Mouse (Mus musculus): ENCODE results near the gene Resp18.

Gene Resp18

DNA sequence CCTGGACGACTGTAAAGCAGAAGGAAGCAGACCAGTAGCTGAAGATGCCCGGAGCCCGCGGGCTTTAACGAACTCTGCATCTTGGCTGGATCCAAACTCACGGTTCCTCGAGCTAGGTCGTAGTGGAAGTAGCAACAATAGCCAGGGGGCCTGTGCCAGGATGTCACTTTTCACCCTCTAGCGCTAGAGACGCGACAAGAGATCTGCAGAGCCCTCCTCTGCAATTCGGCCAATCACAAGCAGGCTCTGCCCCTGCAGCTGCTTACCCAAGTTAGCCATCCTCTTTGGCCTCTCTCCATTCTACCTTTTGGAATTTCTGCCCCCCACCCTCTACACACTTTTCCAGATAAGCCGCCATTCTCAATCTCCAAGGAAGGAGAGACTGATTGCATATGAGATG lies at the start of gene Resp18:
Resp18 (minus strand) TSS at position 188 of the 400 bp plus-strand sequence.
- DNase-seq (ENCODE audit: low read depth, low spot score), result no peak

DNA sequence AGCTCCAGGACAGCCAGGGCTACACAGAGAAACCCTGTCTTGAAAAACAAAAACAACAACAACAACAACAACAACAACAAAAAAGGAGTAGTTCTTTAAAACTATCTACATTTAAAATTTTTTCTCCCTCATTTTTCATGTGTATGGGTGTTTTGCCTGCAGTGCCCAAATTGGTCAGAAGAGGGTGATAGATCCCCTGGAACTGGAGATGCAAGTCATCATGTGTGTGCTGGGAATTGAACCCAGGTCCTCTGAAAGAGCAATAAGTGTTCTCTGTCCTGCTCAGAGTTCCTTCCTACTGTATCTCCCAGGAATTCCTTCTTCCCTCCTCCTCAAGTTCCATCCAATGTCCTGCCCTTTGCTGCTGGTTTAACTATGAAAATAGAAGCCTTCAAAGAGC lies 49.2 kb upstream of the Resp18 start:
- DNase-seq (ENCODE audit: low read depth, low spot score), result no peak

DNA sequence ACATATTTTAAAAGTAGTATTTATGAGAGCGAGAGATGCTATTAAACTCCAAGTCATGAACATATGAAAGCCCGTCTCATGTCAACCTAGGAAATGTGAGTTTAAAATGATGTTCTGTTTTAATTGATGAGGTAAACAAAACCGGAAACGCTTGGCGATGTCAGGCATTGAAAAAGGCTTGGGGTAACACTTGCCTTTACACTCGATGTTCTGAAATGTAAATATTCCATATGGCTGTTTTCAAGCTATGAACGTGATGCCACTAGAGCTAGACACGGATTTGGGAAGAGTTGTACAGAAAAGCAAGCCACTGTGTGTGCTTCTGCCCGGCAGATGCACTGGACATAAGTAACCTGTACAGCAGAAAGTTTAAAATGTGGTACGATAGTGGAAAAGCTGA lies 41.0 kb upstream of the Resp18 start:
- no peak for DNase-seq (ENCODE audit: low read depth, low spot score)

DNA sequence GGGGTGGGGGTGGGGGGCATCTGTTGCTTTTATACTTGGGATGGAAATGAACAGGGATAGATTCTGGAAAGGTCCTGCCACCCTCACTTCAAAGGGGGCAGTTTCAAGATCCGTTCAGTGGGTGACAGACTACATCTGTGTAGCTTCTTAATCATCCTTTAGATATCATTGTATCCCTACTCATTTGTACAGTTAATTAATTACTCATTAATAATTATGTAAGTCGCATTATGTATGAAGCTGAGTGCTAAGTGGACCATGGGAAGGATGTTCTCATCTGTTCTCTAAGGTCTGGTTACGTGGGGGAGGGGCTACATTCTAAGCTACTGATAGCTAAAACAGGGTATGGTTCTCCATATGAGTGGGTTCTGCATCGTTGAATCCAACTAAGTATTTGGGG lies 40.5 kb upstream of the Resp18 start:
- DNase-seq (ENCODE audit: low read depth, low spot score), result no peak

DNA sequence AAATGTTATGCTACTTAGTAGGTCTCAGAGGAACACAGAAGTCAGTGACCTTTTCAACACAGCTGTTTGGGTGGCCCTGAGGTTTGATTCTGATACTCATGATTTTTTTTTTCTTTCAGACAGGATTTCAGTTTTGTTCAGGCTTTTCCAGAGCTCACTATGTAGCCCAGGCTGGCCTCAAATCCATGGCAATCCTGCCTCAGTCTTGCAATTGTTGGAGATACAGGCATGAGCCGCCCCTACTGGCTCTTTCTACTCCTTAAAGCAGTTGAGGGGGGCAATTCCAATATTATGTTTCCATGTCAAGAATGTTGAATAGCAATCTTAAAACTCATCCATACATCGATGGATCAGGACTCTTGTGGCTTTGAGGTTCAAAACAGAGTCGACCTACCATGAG lies 40.1 kb upstream of the Resp18 start:
- DNase-seq (ENCODE audit: low read depth, low spot score), result no peak

DNA sequence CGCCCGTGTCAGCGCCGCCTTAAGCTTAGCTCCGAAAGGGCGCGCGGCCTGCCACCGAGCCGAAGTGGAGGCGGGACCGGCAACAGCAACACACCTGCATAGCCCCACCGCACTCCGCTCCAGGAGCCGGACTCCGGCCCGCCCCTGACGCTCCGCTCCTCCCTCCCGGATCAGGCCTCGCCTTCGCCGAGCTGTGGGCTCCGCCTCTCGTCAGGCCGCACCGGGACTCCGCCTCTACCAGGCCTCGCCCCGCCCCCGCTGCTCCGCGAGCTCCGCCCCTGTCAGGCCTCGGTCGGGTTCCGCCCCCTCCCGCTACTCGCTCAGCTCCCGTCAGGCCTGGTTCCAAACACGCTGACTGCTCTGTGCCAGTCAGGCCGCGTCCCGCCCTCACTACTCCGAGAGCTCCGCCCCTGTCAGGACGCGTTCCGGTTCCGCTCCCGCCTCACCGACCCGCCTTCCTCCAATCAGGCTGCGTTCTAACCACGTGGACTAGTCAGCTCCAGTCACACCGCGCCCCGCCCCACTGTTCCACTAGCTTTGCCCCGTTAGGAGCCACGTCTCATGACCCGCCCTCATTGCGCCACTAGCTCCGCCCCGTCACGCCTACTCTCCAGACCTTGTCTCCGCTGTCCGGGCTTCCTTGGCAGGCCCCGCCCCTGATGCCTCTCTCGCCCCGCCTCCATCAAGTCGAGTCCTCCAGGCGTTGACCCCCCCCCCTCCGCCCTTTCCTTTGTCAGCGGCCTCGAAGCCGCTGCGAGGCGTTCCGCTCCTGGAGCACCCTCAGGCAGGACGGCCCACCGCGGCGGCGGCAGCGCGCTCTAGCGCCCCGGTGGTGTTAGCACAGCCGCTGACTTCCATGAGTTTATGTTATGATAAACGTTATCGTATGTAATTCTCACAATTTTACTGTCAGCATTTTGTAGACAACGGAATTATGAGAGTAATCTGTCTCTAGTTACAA lies 39.3 kb upstream of the Resp18 start, which contains the start of gene Dnpep:
Dnpep (minus strand) TSS at position 750 of the 961 bp plus-strand sequence.
- peak; percentile 100 for DNase-seq (ENCODE audit: low read depth, low spot score)

DNA sequence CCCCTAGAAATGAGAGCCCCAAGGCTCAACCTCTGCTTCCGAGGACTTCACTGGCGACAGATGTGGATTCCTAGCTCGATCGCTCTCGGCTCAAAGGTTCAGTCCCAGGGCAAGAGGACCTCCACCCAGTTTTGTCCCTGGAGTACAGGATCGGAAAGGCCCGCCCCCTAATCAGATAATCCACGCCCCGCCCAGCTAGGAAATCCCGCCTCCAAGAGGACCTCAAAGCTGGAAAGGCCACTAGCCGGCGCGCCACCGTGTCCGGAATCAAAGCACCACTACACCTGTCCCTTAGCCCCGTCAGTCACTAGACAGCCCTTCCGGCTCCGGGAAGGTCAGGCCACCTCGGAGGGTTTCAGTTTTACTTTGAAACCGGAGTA lies 38.6 kb upstream of the Resp18 start:
- peak; percentile 72 for DNase-seq (ENCODE audit: low read depth, low spot score)

DNA sequence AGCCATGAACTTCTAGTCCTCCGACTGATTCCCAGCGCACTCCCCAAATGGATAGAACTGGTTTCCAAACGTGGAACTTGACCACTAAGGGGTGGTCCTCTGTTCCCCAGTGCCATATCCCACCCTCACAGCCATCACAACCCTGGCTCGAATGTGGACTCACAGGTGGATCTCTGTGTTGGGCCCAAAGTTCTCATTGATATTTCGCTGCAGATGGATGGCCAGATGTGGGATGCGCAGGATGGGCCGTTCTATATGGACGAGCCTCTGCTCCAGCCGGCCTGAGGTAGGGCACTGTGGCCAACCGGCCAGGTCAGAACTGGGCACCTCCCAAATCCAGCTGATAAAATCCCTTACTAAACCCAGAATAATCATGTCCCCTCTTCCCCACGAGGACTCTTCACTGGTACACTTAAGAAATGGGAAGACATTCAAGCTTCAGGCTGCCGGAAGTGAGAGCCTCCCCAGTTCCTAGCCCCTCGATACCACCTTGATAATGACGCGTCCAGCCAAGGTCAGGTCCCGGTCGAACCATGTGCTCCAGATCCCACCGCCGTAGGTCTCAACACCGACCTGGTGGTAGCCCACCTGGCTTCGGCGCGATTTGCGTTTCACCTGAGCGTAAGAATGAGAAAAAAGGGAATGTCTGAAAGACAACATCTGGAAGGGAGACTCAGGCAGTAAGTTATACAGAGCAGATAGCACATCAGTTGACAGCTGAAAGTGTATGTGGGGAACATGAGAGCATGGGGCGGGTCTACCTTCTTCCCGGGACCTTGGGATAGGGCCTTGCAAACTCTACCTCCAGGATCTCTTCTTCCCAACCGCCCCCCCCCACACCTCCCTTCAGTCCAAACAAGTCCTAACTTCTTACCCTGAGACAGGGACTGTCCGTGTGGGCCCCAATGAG lies 37.5 kb upstream of the Resp18 start:
- DNase-seq (ENCODE audit: low read depth, low spot score), result no peak

DNA sequence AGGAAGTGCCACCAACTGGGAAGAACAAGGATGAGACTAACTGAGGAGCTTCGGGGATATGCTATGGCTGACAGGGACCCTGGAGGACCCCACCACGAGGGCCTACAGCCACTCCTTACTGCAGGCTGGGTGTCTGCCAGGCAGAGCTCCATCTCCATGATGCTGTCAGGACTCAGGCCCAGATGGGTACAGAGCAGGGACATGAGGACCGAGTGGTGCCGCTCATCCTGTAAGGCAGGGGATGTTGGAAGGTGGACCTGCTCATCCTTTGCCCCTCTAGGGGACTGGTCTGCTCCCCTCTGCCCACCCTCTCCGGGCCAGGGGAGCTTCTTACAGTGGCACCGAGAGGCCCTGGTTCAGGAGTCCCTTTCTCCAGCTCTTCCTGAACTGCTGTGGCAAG lies 36.8 kb upstream of the Resp18 start:
- no peak for DNase-seq (ENCODE audit: low read depth, low spot score)

DNA sequence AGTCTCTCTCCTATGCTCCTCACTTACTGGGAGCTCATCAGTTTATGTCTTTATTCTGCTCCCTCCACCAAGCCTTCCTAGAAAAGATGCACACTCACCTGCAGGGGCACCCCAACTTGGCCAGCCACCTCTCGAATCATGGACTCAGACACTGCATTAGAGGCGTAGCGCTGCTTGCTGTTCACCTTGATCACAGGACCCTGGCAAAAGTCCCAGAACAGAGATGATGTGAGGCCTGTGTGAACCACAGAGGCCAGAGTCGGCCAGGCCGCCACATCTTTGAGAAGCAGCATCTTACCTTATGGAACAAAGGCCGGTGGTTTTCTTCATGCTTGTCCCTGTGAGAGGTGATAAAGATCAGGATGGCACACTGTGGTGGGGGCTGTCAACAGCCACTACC lies 33.5 kb upstream of the Resp18 start:
- DNase-seq (ENCODE audit: low read depth, low spot score), result no peak

DNA sequence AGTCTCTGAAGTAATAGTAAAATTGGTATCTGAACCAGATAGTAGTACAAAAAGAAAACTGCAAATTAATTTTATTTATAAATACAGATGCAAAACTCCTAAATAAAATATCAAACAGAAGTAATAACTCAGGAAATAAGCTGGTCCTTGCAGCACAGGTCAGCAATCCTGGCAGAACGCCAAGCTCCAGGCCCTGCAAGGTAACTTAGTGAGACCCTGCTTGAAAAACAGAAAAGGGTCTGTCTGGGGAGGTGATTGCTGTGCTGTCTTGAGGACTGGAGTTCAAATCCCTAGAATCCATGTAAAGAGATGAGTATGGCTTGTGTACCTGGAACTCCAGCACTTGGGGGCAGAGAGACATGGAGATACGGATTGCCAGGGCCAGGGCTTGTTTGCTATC lies 26.4 kb upstream of the Resp18 start:
- no peak for DNase-seq (ENCODE audit: low read depth, low spot score)

DNA sequence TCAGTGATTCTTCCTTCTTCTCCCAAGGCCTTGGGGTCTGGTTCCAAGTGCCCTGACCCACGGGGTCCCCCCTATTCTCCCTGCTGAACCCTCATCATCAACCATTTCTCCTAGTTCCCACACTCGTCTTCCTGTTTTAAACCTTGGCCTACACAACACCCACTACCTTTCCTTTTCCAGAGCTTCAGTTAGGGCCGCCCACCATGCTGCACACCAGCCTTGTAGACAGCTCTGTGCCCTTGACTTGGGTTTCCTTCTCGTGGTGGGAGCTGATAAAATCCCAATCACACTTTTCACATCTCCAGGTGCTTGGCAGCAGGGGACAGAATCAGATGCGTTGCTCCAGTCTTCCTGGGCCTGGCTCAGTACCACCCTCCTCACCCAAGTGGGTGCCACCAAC lies 16.1 kb upstream of the Resp18 start:
- DNase-seq (ENCODE audit: low read depth, low spot score), result no peak

DNA sequence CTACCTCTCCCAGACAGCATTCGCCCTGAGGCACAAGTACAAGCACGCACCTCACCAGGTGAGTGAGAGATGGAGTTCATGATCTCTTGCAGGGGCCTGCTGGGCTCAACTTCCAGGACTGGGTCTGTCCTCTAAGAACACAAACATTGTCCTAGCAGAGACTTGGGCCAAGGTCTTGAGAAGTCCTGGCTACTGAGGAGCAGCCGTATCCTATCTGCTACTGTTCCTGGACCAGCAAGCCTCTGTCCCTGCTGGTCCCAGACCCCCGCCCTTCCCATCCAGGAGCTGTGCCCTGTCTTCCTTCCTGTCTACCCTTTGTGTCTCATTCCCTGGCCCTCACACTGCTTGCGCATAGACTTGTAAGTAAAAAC lies 15.1 kb upstream of the Resp18 start:
- DNase-seq (ENCODE audit: low read depth, low spot score), result no peak

DNA sequence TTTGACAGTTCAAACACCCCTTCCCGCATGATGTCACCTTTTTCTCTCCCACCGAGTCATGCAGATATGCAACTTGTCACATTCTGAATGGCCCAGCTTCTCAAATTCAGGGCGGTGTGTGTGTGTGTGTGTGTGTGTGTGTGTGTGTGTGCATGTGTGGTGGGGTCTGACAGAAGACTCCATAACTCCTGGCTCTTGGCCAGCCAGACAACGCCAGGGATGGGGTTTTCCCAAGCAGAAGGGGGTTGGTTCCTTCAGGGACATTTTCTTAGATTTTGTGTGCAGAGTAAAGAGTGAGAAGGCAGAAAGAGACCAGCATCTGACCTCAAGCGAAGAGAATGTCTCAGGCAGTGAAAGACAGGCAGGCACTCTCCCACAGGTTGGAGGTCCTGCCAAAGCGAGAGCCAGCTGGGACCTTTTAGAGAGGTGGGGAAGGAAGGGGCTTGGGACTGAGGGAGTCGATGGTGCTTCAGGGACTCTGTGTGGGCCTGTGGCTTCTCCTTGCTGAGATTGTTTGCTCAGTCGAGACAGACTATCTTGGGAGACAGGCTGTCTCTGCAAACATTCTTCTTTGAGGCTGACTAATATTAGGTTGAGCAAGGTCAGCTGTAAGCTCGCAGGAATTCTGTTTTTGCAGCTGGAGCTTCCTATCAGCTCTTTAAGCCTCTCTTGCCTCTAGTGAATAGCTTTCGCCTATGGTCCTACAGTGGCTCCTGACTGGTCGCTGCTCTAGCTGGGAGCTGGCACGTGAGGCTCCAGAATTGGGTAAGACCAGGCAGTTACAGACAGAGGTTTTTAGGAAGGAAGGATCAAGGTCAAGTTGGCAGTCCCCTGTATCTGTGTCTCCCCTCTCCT lies 14.5 kb upstream of the Resp18 start:
- no peak for DNase-seq (ENCODE audit: low read depth, low spot score)

DNA sequence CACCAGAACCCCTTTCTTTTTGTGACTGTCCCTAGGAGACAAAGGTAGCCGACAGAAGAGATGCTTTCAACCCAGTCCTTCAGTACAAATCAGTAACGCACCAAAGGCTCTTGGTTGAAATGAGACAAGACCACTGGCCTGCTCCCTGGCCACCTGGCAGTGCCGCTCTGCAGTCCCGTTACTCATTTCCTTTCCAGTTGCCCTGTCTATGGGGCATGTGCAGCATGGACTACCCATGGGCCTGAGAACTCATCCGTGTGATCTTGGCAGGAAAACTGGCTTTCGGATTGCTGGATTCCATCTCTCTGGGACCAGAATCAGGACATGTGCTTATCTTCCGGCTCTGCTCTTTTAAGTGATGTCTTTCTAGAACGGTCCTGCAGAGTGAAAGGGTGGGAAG lies 13.1 kb upstream of the Resp18 start:
- DNase-seq (ENCODE audit: low read depth, low spot score), result no peak

DNA sequence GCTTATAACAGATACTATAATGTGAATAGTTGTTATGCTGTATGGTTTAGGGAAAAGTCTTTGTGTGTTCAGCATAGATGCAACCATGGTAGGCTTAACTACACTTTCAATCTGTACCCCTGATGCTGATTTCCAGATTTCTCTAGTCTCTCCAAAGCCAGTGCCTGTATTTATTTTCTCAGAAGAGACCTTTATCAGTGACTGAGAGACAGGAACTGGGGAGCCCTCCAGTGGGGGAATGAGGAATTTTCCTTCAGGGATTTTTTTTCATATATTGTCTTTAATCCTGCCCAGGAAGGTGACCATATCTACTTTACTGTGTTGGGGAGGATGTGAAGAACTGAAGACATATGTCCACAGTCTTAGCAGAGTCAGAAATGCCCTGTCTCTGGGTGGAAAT lies 12.4 kb upstream of the Resp18 start:
- no peak for DNase-seq (ENCODE audit: low read depth, low spot score)

DNA sequence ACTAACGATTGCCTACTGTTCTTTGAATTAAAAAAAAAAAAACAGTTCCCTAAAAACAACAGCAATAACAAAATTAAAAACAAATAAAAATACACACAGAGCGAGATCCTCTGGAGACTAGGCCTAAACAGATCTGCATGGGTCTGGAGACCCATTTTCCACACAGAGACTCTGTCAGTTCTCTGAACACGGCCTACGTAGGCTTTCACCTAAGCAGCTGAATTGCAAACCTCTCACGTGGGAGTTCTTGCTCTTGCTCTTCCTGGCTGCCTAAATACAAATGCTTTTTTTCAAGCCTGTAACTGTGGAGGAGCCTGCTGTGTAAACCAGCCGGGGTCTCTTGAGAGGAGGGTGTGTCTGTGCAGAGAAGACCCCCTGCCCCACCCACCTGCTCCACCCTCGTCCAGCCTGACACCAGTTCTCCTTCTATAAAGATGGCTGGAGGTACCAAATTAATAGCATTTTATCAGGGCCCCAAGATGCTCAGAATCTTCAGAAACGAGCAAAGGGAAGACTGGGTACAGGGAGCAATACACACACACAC lies 11.7 kb upstream of the Resp18 start:
- DNase-seq (ENCODE audit: low read depth, low spot score), result no peak

DNA sequence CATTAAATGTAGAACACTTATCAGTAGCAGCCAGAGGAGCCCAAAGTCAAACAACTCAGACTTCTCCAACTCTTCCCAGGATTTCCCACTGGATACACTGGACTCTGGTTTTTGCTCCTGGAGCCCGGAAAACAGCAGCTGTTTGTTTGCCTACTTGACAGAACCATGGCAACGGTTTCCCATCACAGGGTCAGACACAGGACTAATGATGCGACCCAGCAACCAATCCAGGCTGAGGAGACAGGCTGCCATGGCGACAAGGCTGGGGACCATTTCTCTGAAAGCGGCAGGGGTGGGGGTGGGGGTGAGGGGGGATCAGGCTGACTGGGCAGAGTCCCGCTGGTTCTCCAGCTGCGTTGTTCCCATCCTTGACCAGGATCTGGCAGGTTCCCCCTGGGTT lies 11.2 kb upstream of the Resp18 start:
- DNase-seq (ENCODE audit: low read depth, low spot score), result peak; percentile 32

DNA sequence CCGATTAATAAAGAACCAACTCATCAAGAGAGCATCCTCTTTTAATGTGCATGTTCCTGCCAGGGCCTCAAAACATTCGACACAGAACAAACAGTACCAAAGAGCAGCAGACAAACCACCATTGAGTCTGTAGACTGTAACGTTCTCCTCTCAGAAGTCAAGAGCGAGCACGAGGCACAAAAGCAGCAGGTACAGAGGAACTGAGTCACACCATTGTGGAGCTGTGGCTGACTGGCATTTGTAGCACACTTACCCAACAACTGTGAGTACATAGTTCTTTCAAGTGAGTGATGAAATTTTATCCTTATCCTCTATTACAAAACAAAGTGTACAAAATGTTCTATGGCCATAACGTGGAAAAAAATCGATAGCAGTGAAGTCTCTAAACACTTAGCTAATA lies 6.7 kb upstream of the Resp18 start:
- no peak for DNase-seq (ENCODE audit: low read depth, low spot score)

DNA sequence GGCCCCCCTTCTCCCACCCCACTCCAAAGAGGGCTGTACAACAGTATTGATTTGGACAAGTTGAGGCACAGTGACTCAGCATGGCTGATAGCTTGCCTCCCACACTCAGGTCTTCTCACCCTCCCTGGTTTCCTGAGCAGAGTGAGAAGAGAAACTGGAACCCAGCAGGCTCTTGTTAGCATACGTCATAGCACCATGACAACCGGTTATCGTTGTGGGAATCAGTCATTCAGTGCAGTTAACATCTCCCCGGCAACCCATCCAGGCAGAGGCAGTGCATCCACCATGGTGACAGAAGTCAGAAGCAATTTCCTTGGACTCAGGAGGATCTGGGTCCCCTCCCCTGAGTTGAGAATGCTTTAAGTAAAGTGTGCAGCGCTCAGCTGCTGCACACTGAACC lies 4.8 kb upstream of the Resp18 start:
- DNase-seq (ENCODE audit: low read depth, low spot score), result no peak
